Mouse (Mus musculus) bone marrow macrophage, adult 2 months (primary cell): ENCODE data around the gene Tap1. TPM values are rescaled to one million over a fixed set of nuclear protein-coding genes. Genes with fewer than 3 reads are reported as not detected.

ENCODE experiments used
- H3K27ac ChIP-seq: 2 replicates; pipeline ENCODE4 v1.5.1; 2012; ENCODE audit warnings: low read depth, low read length; ENCODE audit not compliant: insufficient read depth
- H3K4me1 ChIP-seq: 2 replicates; pipeline ENCODE4 v1.6.1; 2012; ENCODE audit warnings: low read length; ENCODE audit not compliant: control insufficient read depth, insufficient read depth
- H3K4me3 ChIP-seq: 2 replicates; pipeline ENCODE4 v1.5.1; 2012; ENCODE audit warnings: mild to moderate bottlenecking, low read length, moderate library complexity; ENCODE audit not compliant: insufficient read depth
- CTCF ChIP-seq: IDR thresholded peaks from 2 replicates; pipeline ENCODE4 v1.5.1; 2012; ENCODE audit warnings: low read depth, mild to moderate bottlenecking, low read length, moderate library complexity
- POLR2A ChIP-seq: IDR thresholded peaks from 2 replicates; pipeline ENCODE4 v1.6.1; 2012; ENCODE audit warnings: mild to moderate bottlenecking, low read depth, low read length, borderline replicate concordance
- polyA plus RNA-seq: library from polyadenylated mRNA; stranded (reverse); fragments of >200 nt; gene quantifications from 2 replicates; pipeline ENCODE4 v1.2.4, GENCODE M21; 2012; ENCODE audit not compliant: missing spikeins, insufficient read depth, insufficient read length

Gene Tap1
- polyA plus RNA-seq, 1 experiment = 60.8 TPM

DNA sequence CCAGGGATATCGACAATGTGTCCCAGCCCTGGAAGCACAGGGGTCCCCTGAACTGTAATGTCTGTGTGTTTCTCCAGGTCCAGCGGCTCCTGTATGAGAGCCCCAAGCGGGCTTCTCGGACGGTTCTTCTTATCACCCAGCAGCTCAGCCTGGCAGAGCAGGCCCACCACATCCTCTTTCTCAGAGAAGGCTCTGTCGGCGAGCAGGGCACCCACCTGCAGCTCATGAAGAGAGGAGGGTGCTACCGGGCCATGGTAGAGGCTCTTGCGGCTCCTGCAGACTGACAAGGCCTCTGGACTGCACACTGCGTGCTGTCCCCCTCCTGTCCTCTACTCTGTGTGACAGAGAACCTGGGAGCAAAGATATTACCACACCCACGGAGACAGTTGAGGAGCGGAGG lies 9.1 kb downstream of the Tap1 start:
- no peak overlapping the region for H3K4me3 ChIP-seq
- H3K27ac ChIP-seq = no peak overlapping the region
- TF ChIP-seq POLR2A (no peak), CTCF (no peak)
- H3K4me1 ChIP-seq = peaks cover 6% of the 10 kb centered on the region

DNA sequence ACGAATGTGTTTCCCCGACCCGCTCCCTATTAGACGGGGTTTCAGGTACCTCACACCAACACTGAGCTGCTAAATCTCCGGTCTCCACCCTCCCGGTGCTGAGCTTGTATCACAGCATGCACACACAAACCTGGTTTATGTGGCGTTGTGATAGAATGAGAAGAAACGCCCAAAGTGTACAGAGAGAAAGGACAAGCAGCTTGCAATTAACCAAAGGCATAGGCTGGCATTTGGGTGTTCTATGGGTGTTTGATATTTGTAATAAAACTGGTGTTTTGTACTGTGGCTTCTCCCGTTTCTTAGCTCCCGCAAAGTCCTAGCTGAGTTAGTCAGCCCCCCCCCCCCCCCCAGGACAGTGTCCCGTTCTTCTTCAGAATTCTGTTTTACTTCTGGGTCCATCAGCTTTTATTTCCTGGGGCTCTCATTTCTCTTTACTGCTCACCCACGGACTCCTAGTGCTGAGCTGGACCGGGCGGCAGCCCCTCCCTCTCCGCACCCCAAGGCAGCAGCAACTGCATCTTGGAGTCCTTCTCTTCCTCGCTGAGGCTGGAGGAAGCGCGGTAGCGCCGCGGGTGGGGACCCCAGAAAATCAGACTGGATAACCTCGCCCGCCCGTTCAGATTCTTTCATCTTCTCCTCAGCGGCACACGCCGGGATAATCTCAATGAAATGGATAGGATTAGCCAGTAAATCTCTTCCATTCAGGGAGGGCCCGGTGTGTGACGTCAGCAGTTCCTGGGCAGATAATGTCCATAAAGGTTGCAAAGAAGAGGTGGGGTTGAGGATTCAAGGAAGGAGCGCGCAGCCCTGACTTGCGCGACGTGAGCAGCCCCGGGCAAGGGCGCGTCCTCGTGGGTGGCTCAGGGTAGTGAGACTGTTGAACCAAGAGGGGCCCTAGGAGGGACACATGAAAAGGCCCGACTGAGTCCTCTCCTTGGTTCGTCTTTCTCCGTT lies 9.9 kb downstream of the Tap1 start, which contains the start of gene Psmb8:
Psmb8 (plus strand) TSS at position 781 of the 954 bp plus-strand sequence.
- H3K4me1 ChIP-seq = peaks cover 6% of the 10 kb centered on the region
- H3K27ac ChIP-seq = peak within 1 kb of the TSS; percentile 40
- TF ChIP-seq CTCF (no peak), POLR2A (no peak)
- H3K4me3 ChIP-seq = peak within 1 kb of the TSS; percentile 97

DNA sequence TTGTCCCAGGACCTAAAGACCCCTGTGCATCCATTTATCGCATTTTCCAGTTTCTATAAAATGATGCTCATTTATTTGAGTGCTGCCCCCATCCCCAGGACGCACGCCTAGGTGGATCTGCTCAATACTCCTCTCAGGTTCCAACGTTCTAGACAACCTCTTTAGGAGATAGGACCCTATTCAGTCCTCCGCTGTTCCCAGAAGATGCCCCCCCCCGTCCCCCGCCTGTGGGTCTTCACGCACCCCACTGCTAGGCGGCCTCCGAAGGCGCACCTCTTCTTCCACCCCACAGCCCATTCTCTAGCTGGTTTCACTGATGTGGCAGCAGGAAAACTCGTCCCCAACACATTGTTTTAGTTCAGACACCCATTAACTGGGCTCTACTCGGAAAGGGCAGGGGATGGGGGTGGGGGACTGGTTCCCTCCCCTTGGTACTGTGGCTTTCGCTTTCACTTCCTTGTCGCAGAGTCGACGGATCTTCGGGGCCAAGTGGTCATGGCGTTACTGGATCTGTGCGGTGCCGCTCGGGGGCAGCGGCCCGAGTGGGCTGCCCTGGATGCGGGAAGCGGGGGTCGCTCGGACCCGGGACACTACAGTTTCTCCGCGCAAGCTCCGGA lies 10.7 kb downstream of the Tap1 start:
- TF ChIP-seq POLR2A = no peak
- TF ChIP-seq CTCF = no peak
- peaks cover 6% of the 10 kb centered on the region for H3K4me1 ChIP-seq
- H3K27ac ChIP-seq = peak overlapping the region; percentile 40
- H3K4me3 ChIP-seq = peak overlapping the region; percentile 97

DNA sequence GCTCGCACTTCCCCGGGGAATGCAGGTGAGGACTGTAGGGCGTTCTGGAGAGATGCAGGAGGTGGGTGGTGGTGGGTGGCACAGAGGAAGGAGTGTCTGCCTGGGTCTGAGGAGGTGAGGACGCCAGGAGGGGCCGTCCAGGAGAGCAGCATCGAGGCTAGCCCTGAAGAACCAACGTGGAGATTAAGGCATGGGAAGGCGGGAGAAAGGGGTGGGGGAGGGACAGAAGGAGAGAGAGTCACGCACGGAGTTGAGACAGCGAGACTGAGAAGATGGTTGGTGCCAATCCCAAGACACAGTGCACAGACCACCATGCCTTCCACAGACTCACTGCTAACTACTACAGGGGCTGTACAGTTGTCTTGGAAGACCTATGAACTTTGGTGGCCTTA lies 11.2 kb downstream of the Tap1 start:
- H3K27ac ChIP-seq = peak overlapping the region; percentile 40
- TF ChIP-seq POLR2A = no peak
- TF ChIP-seq CTCF = no peak
- H3K4me3 ChIP-seq = peak overlapping the region; percentile 97
- H3K4me1 ChIP-seq = peaks cover 6% of the 10 kb centered on the region

DNA sequence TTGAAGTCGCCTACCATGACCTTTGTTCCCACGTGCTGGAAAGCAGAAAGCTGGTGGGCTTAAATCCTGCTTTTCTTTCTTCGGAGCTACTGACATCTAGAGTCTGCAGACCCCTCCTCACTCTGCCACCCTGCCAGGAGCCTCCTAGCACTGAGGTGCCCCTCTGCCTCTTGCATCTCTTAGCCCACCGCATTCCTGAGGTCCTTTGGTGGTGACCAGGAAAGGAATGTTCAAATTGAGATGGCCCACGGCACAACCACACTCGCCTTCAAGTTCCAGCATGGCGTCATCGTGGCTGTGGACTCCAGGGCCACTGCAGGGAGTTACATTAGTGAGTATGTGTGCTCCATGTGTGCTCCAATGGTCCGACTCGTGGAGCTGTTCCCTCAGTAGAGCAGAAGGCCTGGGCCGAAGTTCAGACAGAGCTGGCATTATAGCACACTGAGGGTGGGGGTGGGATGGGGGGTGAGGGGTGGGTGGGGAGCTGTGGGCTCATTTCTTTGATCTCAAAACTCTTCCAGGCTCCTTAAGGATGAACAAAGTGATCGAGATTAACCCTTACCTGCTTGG lies 11.8 kb downstream of the Tap1 start:
- peaks cover 6% of the 10 kb centered on the region for H3K4me1 ChIP-seq
- H3K27ac ChIP-seq = no peak overlapping the region
- peak overlapping the region; percentile 97 for H3K4me3 ChIP-seq
- TF ChIP-seq POLR2A = no peak
- no peak for TF ChIP-seq CTCF

DNA sequence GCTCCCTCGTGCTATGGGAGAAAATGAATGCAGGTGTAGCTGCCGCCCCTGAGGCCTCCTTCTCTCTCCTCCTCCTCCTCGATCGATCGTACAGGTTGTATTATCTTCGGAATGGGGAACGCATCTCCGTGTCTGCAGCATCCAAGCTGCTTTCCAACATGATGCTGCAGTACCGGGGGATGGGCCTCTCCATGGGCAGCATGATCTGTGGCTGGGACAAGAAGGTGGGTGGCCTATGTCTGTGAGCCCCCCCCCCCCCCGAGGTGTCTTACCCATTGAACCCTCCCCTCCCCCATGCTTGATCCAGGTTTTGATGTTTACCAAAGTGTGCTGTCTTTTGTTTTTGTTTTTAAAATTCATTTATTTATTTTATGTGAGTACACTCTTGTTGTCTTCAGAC lies 12.7 kb downstream of the Tap1 start:
- Histone ChIP-seq H3K4me3 (no peak overlapping the region), H3K27ac (no peak overlapping the region), H3K4me1 (peaks cover 6% of the 10 kb centered on the region)
- no peak for TF ChIP-seq POLR2A
- TF ChIP-seq CTCF = no peak

DNA sequence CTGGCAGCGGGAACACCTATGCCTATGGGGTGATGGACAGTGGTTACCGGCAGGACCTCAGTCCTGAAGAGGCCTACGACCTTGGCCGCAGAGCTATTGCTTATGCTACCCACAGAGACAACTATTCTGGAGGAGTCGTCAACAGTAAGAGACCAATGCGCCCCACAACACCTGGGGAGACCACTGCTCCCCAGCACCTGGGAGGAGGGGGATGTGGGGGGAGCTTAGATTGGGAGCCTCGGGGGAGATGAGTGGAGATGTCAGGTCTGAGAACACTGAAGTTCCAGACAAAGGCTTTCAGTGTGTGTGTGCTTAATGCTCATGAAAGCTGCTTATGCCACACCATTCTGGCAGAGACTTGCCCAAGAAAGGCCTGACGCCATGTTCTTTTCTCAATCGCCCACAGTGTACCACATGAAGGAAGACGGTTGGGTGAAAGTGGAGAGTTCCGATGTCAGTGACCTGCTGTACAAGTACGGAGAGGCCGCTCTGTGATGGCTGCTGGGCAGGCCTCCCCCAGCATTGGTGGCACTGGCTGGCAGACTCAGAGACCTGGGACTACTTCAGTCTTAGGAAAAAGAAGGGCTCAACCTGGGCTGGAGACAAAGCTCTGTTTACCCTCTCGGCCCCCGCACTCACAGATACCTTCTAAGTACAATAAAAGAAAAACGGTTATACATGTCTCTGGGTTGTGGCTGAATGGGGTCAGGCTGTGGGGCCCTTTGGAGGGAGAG lies 13.6 kb downstream of the Tap1 start:
- H3K4me3 ChIP-seq = no peak overlapping the region
- H3K27ac ChIP-seq = no peak overlapping the region
- TF ChIP-seq POLR2A (no peak), CTCF (no peak)
- H3K4me1 ChIP-seq = peaks cover 12% of the 10 kb centered on the region

DNA sequence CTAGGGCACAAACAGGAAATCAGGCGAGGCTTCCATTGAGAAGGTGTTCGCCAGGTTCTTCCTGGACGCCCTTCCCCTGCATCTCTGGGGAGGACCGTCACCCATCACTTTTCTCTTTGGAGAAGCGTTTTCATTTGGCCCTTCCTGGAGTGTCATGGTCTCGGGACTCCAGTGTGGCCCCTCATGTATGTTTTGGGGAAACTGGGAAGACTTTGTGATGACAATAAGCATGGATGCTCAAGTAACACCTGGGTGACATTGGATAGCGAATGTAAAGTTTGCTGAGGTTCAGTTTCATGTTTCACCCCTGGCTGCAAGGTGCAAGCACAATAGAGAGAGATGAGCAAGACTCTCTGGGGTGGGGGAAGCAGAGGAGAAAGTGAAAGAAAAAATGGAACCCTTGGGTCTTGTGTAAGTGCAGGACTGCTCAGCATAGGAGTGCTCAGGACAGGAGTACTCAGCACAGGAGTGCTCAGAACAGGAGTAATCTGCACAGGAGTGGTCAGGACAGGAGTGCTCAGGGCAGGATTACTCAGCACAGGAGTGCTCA lies 14.2 kb downstream of the Tap1 start:
- Histone ChIP-seq H3K4me3 (no peak overlapping the region), H3K4me1 (peaks cover 12% of the 10 kb centered on the region), H3K27ac (no peak overlapping the region)
- no peak for TF ChIP-seq POLR2A
- TF ChIP-seq CTCF = no peak
